Mouse (Mus musculus) neural tube, embryonic 12.5 days (tissue): ENCODE results near the gene Tubb2b. TPM values are rescaled to one million over a fixed set of nuclear protein-coding genes. Genes with fewer than 3 reads are reported as not detected.
A peak's percentile ranks its signal among the peaks of the same experiment; 100 is the strongest.

Source experiments
- ATAC-seq: fragments of 200-750 bp; cut with Nextera tagmentation; 2 replicates; pipeline ENCODE4 v1.8.0; 2017; ENCODE audit warnings: low read depth, mild to moderate bottlenecking, moderate TSS enrichment, moderate library complexity; ENCODE audit not compliant: low FRiP score
- H3K27ac ChIP-seq: fragments of 300-500 bp; sonication (generic); 2 replicates; pipeline ENCODE4 v1.5.1; 2016
- H3K27me3 ChIP-seq: fragments of 300-500 bp; sonication (generic); replicated peaks from 2 replicates; pipeline ENCODE4 v1.6.1; 2016; ENCODE audit warnings: mild to moderate bottlenecking
- H3K36me3 ChIP-seq: fragments of 300-500 bp; sonication (generic); 2 replicates; pipeline ENCODE4 v1.6.1; 2016; ENCODE audit warnings: mild to moderate bottlenecking
- H3K4me1 ChIP-seq: fragments of 300-500 bp; sonication (generic); 2 replicates; pipeline ENCODE4 v1.6.1; 2016
- H3K4me2 ChIP-seq: fragments of 300-500 bp; sonication (generic); replicated peaks from 2 replicates; pipeline ENCODE4 v1.6.1; 2016; ENCODE audit warnings: mild to moderate bottlenecking
- H3K4me3 ChIP-seq: fragments of 300-500 bp; sonication (generic); 2 replicates; pipeline ENCODE4 v1.5.1; 2016
- H3K9ac ChIP-seq: fragments of 300-500 bp; sonication (generic); 2 replicates; pipeline ENCODE4 v1.6.1; 2016; ENCODE audit warnings: mild to moderate bottlenecking
- H3K9me3 ChIP-seq: fragments of 300-500 bp; sonication (generic); 2 replicates; pipeline ENCODE4 v1.6.1; 2016; ENCODE audit warnings: mild to moderate bottlenecking
- WGBS: fragments of 180-500 bp; shearing (Covaris S2); methylation state at CpG from one replicate; pipeline ENCODE4 v1.1.7; 2016; 5-methylcytosine and 5-hydroxymethylcytosine counted together
- polyA plus RNA-seq: library from polyadenylated mRNA; unstranded; fragments of >200 nt; fragmentation: Nextera tagmentation; extraction: Ambion mirVana; gene quantifications from 2 replicates; pipeline ENCODE4 v1.2.1, GENCODE M21; 2016

The Tubb2b gene
- polyA plus RNA-seq = 425 and 501 TPM in 2 replicates

- Histone ChIP-seq H3K4me3 (peak within 1 kb of the TSS; percentile 79), H3K4me1 (peaks cover 18% of the 10 kb centered on the region), H3K27ac (peak within 1 kb of the TSS; percentile 99), H3K4me2 (peak within 1 kb of the TSS; percentile 81), H3K36me3 (peaks cover 20% of the 10 kb centered on the region), H3K27me3 (no peaks in the 10 kb centered on the region), H3K9me3 (no peaks in the 10 kb centered on the region), H3K9ac (peak within 1 kb of the TSS; percentile 91)
- under 1% methylated on average over 26 of the region's 26 CpGs for WGBS
- peak; percentile 92 for ATAC-seq
These were observed at the start of gene Tubb2b for GRCm38 (mm10) chr13:34130226-34130731. Tubb2b (minus strand) TSS chr13:34130466.

GRCm38 (mm10) chr13:34174025-34174424, 43.8 kb upstream of the Tubb2b start:
- no peaks in the 10 kb centered on the region for H3K9me3 ChIP-seq
- 94% methylated on average over 6 of the region's 6 CpGs for WGBS
- no peak overlapping the region for H3K4me3 ChIP-seq
- H3K9ac ChIP-seq = no peak overlapping the region
- H3K36me3 ChIP-seq = 0 out of 2 replicates have a peak, but pooled peaks cover 4% of the 10 kb centered on the region
- no peaks in the 10 kb centered on the region for H3K4me1 ChIP-seq
- ATAC-seq = no peak
- H3K27me3 ChIP-seq = no peaks in the 10 kb centered on the region
- H3K4me2 ChIP-seq = no peak overlapping the region
- H3K27ac ChIP-seq = no peak overlapping the region

GRCm38 (mm10) chr13:34163304-34163975, 33.2 kb upstream of the Tubb2b start:
- H3K27ac ChIP-seq = peak overlapping the region; percentile 75; the same call in 1 of the 2 replicates
- peak; percentile 6 for ATAC-seq
- 49% methylated on average over 12 of the region's 12 CpGs for WGBS
- H3K4me3 ChIP-seq = peak overlapping the region; percentile 61
- H3K4me1 ChIP-seq = peaks cover 4% of the 10 kb centered on the region
- H3K9ac ChIP-seq = peak overlapping the region; percentile 64
- H3K4me2 ChIP-seq = peak overlapping the region; percentile 71
- no peaks in the 10 kb centered on the region for H3K27me3 ChIP-seq
- peaks cover 10% of the 10 kb centered on the region for H3K36me3 ChIP-seq
- H3K9me3 ChIP-seq = 0 out of 2 replicates have a peak, but pooled peaks cover 4% of the 10 kb centered on the region

- Histone ChIP-seq H3K9me3 (0 out of 2 replicates have a peak, but pooled peaks cover 4% of the 10 kb centered on the region), H3K4me3 (peak within 1 kb of the TSS; percentile 61), H3K4me2 (peak within 1 kb of the TSS; percentile 71), H3K27ac (peak within 1 kb of the TSS; percentile 75), H3K9ac (peak within 1 kb of the TSS; percentile 64), H3K36me3 (peaks cover 10% of the 10 kb centered on the region), H3K27me3 (no peaks in the 10 kb centered on the region), H3K4me1 (peaks cover 4% of the 10 kb centered on the region)
- ATAC-seq = peak; percentile 95
- WGBS = 2% methylated on average over 44 of the region's 44 CpGs
These were observed 32.4 kb upstream of the Tubb2b start, which contains the start of gene Psmg4 for GRCm38 (mm10) chr13:34162491-34163303. Psmg4 (plus strand) TSS chr13:34162964.

GRCm38 (mm10) chr13:34159926-34160325, 29.7 kb upstream of the Tubb2b start:
- no peak overlapping the region for H3K4me2 ChIP-seq
- H3K27ac ChIP-seq = no peak overlapping the region
- no peak overlapping the region for H3K9ac ChIP-seq
- no peak for ATAC-seq
- H3K4me3 ChIP-seq = no peak overlapping the region
- no peaks in the 10 kb centered on the region for H3K27me3 ChIP-seq
- 91% methylated on average over 1 of the region's 1 CpGs for WGBS
- H3K4me1 ChIP-seq = peaks cover 4% of the 10 kb centered on the region
- H3K9me3 ChIP-seq = no peaks in the 10 kb centered on the region
- H3K36me3 ChIP-seq = no peaks in the 10 kb centered on the region

- Histone ChIP-seq H3K4me3 (no peak overlapping the region), H3K9ac (no peak overlapping the region), H3K9me3 (no peaks in the 10 kb centered on the region), H3K27me3 (no peaks in the 10 kb centered on the region), H3K27ac (no peak overlapping the region), H3K4me2 (no peak overlapping the region), H3K4me1 (peaks cover 10% of the 10 kb centered on the region), H3K36me3 (no peaks in the 10 kb centered on the region)
- no peak for ATAC-seq
- 89% methylated on average over 3 of the region's 3 CpGs for WGBS
These were observed 27.4 kb upstream of the Tubb2b start for GRCm38 (mm10) chr13:34157596-34158157.

- ATAC-seq = no peak
- Histone ChIP-seq H3K9ac (no peak overlapping the region), H3K27ac (no peak overlapping the region), H3K4me3 (no peak overlapping the region), H3K9me3 (no peaks in the 10 kb centered on the region), H3K36me3 (no peaks in the 10 kb centered on the region), H3K4me1 (peaks cover 6% of the 10 kb centered on the region; the same call in 1 of the 2 replicates), H3K4me2 (no peak overlapping the region), H3K27me3 (no peaks in the 10 kb centered on the region)
- 69% methylated on average over 2 of the region's 2 CpGs for WGBS
These were observed 26.5 kb upstream of the Tubb2b start for GRCm38 (mm10) chr13:34156840-34157185.

- no peak overlapping the region for H3K27ac ChIP-seq
- H3K27me3 ChIP-seq = no peaks in the 10 kb centered on the region
- no peak for ATAC-seq
- no peak overlapping the region for H3K9ac ChIP-seq
- no peaks in the 10 kb centered on the region for H3K36me3 ChIP-seq
- H3K4me1 ChIP-seq = peaks cover 6% of the 10 kb centered on the region; the same call in 1 of the 2 replicates
- H3K9me3 ChIP-seq = no peaks in the 10 kb centered on the region
- no peak overlapping the region for H3K4me3 ChIP-seq
- WGBS = 67% methylated on average over 8 of the region's 8 CpGs
- H3K4me2 ChIP-seq = no peak overlapping the region
These were observed 26.0 kb upstream of the Tubb2b start for GRCm38 (mm10) chr13:34156133-34156839.

- Histone ChIP-seq H3K36me3 (no peaks in the 10 kb centered on the region), H3K9ac (no peak overlapping the region), H3K4me3 (no peak overlapping the region), H3K4me1 (peaks cover 15% of the 10 kb centered on the region), H3K9me3 (no peaks in the 10 kb centered on the region), H3K27me3 (no peaks in the 10 kb centered on the region), H3K4me2 (0 out of 2 replicates have a peak overlapping the region, but pooled peaks have one; percentile 24), H3K27ac (no peak overlapping the region)
- no peak for ATAC-seq
- 35% methylated on average over 3 of the region's 3 CpGs for WGBS
These were observed 24.6 kb upstream of the Tubb2b start for GRCm38 (mm10) chr13:34154931-34155272.

GRCm38 (mm10) chr13:34154217-34154930, 24.1 kb upstream of the Tubb2b start:
- Histone ChIP-seq H3K4me3 (no peak overlapping the region), H3K4me2 (0 out of 2 replicates have a peak overlapping the region, but pooled peaks have one; percentile 24), H3K4me1 (peaks cover 20% of the 10 kb centered on the region), H3K36me3 (no peaks in the 10 kb centered on the region), H3K9ac (no peak overlapping the region), H3K27me3 (no peaks in the 10 kb centered on the region), H3K27ac (no peak overlapping the region), H3K9me3 (no peaks in the 10 kb centered on the region)
- 59% methylated on average over 13 of the region's 13 CpGs for WGBS
- ATAC-seq = peak; percentile 57
